Mouse (Mus musculus) CH12.LX (cell line): ENCODE results near the gene Phf13. TPM values are rescaled to one million over a fixed set of nuclear protein-coding genes. Genes with fewer than 3 reads are reported as not detected.

Experiments
- DNase-seq: peaks from one replicate; pipeline ENCODE4 v3.0.0-alpha.2; 2013; ENCODE audit errors: extremely low read depth
- H3K27ac ChIP-seq: 2 replicates; pipeline ENCODE4 v1.5.1; 2012; ENCODE audit warnings: low read depth, mild to moderate bottlenecking, control low read depth, moderate library complexity; ENCODE audit not compliant: insufficient read depth
- H3K27me3 ChIP-seq: replicated peaks from 2 replicates; pipeline ENCODE3; 2012; ENCODE audit warnings: inconsistent platforms
- H3K36me3 ChIP-seq, 2 experiments: replicated peaks in 1 of 2; 2 replicates each; pipeline versions ENCODE3 to v1.6.1; 2012; ENCODE audit warnings: inconsistent platforms in 1 of 2, low read length in 1 of 2, mild to moderate bottlenecking in 1 of 2, mixed read lengths in 1 of 2, moderate library complexity in 1 of 2; ENCODE audit not compliant: control insufficient read depth in 1 of 2, insufficient read depth in 1 of 2
- H3K4me1 ChIP-seq, 2 experiments: 2 replicates each; pipeline ENCODE4 v1.6.1; 2012; ENCODE audit warnings: inconsistent platforms in 1 of 2, moderate library complexity in 1 of 2; ENCODE audit not compliant: insufficient read depth in 2 of 2, control insufficient read depth in 1 of 2
- H3K4me2 ChIP-seq: 2 replicates; pipeline ENCODE4 v1.6.1; 2012; ENCODE audit warnings: low read depth, mild to moderate bottlenecking, control low read depth; ENCODE audit not compliant: poor library complexity, insufficient read depth, severe bottlenecking
- H3K4me3 ChIP-seq, 3 experiments: fragments of 150-350 bp in 1 of 3; sonication (generic) in 1 of 3; replicated peaks in 1 of 3; 2 replicates each; pipeline versions ENCODE3 to v1.5.1; 2011 to 2012; ENCODE audit warnings: low read depth in 2 of 3, low read length in 2 of 3, mild to moderate bottlenecking in 2 of 3, moderate library complexity in 2 of 3, control low read depth in 1 of 3, improper control_type of control experiment in 1 of 3, inconsistent platforms in 1 of 3, mixed read lengths in 1 of 3; ENCODE audit not compliant: poor library complexity in 1 of 3
- H3K79me2 ChIP-seq: replicated peaks from 2 replicates; pipeline ENCODE4 v1.6.1; 2012; ENCODE audit warnings: mild to moderate bottlenecking, moderate library complexity; ENCODE audit not compliant: control insufficient read depth, poor library complexity, insufficient read depth, severe bottlenecking; ENCODE audit errors: extremely low read depth
- H3K9ac ChIP-seq: 2 replicates; pipeline ENCODE4 v1.6.1; 2012; ENCODE audit warnings: low read depth, mild to moderate bottlenecking, control low read depth, moderate library complexity; ENCODE audit not compliant: insufficient read depth
- H3K9me3 ChIP-seq: replicated peaks from 2 replicates; pipeline ENCODE3; 2012; ENCODE audit warnings: low read length, inconsistent platforms, mixed read lengths
- BHLHE40 ChIP-seq: IDR thresholded peaks from 2 replicates; pipeline ENCODE4 v1.6.1; 2011; ENCODE audit warnings: mild to moderate bottlenecking, low read depth, low read length, improper control_type of control experiment
- CHD1 ChIP-seq: IDR thresholded peaks from 2 replicates; pipeline ENCODE4 v1.6.1; 2012; ENCODE audit warnings: low read depth, low read length, improper control_type of control experiment, inconsistent platforms
- CHD2 ChIP-seq: IDR thresholded peaks from 2 replicates; pipeline ENCODE4 v1.6.1; 2011; ENCODE audit warnings: low read length, improper control_type of control experiment
- CTCF ChIP-seq, 2 experiments: IDR thresholded peaks in 1 of 2; conservative IDR thresholded peaks in 1 of 2; 2 replicates each; pipeline ENCODE4 v1.5.1; 2011 to 2012; ENCODE audit warnings: low read depth in 2 of 2, low read length in 2 of 2, improper control_type of control experiment in 1 of 2, inconsistent platforms in 1 of 2, mild to moderate bottlenecking in 1 of 2, moderate library complexity in 1 of 2
- E2F4 ChIP-seq: IDR thresholded peaks from 2 replicates; pipeline ENCODE4 v1.6.1; 2011; ENCODE audit warnings: low read depth, low read length, improper control_type of control experiment; ENCODE audit not compliant: insufficient replicate concordance
- ELF1 ChIP-seq: IDR thresholded peaks from 2 replicates; pipeline ENCODE4 v1.6.1; 2014; ENCODE audit warnings: low read depth, mild to moderate bottlenecking, inconsistent platforms, low read length, improper control_type of control experiment
- EP300 ChIP-seq: IDR thresholded peaks from 2 replicates; pipeline ENCODE4 v1.6.1; 2011; ENCODE audit warnings: low read length, improper control_type of control experiment
- HCFC1 ChIP-seq: IDR thresholded peaks from 2 replicates; pipeline ENCODE4 v1.6.1; 2012; ENCODE audit warnings: low read depth, mild to moderate bottlenecking, inconsistent platforms, low read length, improper control_type of control experiment
- JUND ChIP-seq: conservative IDR thresholded peaks from 2 replicates; pipeline ENCODE4 v1.6.1; 2011; ENCODE audit warnings: low read depth, low read length, improper control_type of control experiment
- KAT2A ChIP-seq: IDR thresholded peaks from 2 replicates; pipeline ENCODE4 v1.6.1; 2012; ENCODE audit warnings: low read length, improper control_type of control experiment, inconsistent platforms; ENCODE audit not compliant: insufficient replicate concordance
- MAFK ChIP-seq: IDR thresholded peaks from 2 replicates; pipeline ENCODE4 v1.6.1; 2011; ENCODE audit warnings: low read length, improper control_type of control experiment; ENCODE audit not compliant: insufficient replicate concordance
- MAX ChIP-seq: IDR thresholded peaks from 2 replicates; pipeline ENCODE4 v1.6.1; 2011; ENCODE audit warnings: low read length, improper control_type of control experiment
- MXI1 ChIP-seq: IDR thresholded peaks from 2 replicates; pipeline ENCODE4 v1.6.1; 2011; ENCODE audit warnings: mild to moderate bottlenecking, low read depth, low read length, improper control_type of control experiment
- MYC ChIP-seq: IDR thresholded peaks from 2 replicates; pipeline ENCODE4 v1.6.1; 2011; ENCODE audit warnings: low read depth, mild to moderate bottlenecking, improper control_type of control experiment, low read length
- PAX5 ChIP-seq: IDR thresholded peaks from 2 replicates; pipeline ENCODE4 v1.6.1; 2012; ENCODE audit warnings: low read length, inconsistent platforms, mixed read lengths
- POLR2AphosphoS2 ChIP-seq: IDR thresholded peaks from 2 replicates; pipeline ENCODE4 v1.6.1; 2011; ENCODE audit warnings: low read depth, low read length, improper control_type of control experiment
- RAD21 ChIP-seq: IDR thresholded peaks from 2 replicates; pipeline ENCODE4 v1.6.1; 2011; ENCODE audit warnings: low read depth, mild to moderate bottlenecking, low read length, improper control_type of control experiment, moderate library complexity
- RCOR1 ChIP-seq: conservative IDR thresholded peaks from 2 replicates; pipeline ENCODE4 v1.6.1; 2012; ENCODE audit warnings: low read depth, mild to moderate bottlenecking, inconsistent platforms, low read length, improper control_type of control experiment
- SIN3A ChIP-seq: IDR thresholded peaks from 2 replicates; pipeline ENCODE4 v1.6.1; 2012; ENCODE audit warnings: low read length, improper control_type of control experiment, inconsistent platforms
- SMC3 ChIP-seq: IDR thresholded peaks from 2 replicates; pipeline ENCODE4 v1.6.1; 2011; ENCODE audit warnings: low read depth, low read length, improper control_type of control experiment
- TBP ChIP-seq: conservative IDR thresholded peaks from 2 replicates; pipeline ENCODE4 v1.6.1; 2011; ENCODE audit warnings: low read depth, low read length, improper control_type of control experiment
- TCF12 ChIP-seq: IDR thresholded peaks from 2 replicates; pipeline ENCODE4 v1.6.1; 2014; ENCODE audit warnings: low read depth, mild to moderate bottlenecking, inconsistent platforms, low read length, improper control_type of control experiment
- UBTF ChIP-seq: IDR thresholded peaks from 2 replicates; pipeline ENCODE4 v1.6.1; 2012; ENCODE audit warnings: low read depth, mild to moderate bottlenecking, inconsistent platforms, low read length, improper control_type of control experiment, moderate library complexity
- USF1 ChIP-seq: IDR thresholded peaks from 2 replicates; pipeline ENCODE4 v1.6.1; 2014; ENCODE audit warnings: low read depth, mild to moderate bottlenecking, inconsistent platforms, low read length, improper control_type of control experiment
- USF2 ChIP-seq: conservative IDR thresholded peaks from 2 replicates; pipeline ENCODE4 v1.6.1; 2011; ENCODE audit warnings: low read depth, low read length, improper control_type of control experiment
- ZMIZ1 ChIP-seq: IDR thresholded peaks from 2 replicates; pipeline ENCODE4 v1.6.1; 2012; ENCODE audit warnings: low read depth, mild to moderate bottlenecking, inconsistent platforms, low read length, improper control_type of control experiment
- ZNF384 ChIP-seq: IDR thresholded peaks from 2 replicates; pipeline ENCODE4 v1.6.1; 2012; ENCODE audit warnings: low read depth, low read length, improper control_type of control experiment, inconsistent platforms
- dilution Hi-C: fragments of 300-500 bp; cut with MboI; formaldehyde crosslinking; loops from 2 replicates; pipeline ENCODE4 v1.14.3; 2020; ENCODE audit warnings: low sequenced_read_pairs; ENCODE audit not compliant: extremely low pct_unique_long_range_greater_than_20kb, extremely low pct_ligation_motif_present
- in situ Hi-C: fragments of 300-500 bp; cut with MboI; formaldehyde crosslinking; loops from 3 replicates; pipeline ENCODE4 v1.14.3; 2019; ENCODE audit warnings: low sequenced_read_pairs, low pct_ligation_motif_present, low pct_unique_long_range_greater_than_20kb, mixed read lengths
- polyA plus RNA-seq: library from polyadenylated mRNA; unstranded; fragments of >175 nt; gene quantifications from 2 replicates; pipeline ENCODE4 v1.2.1, GENCODE M21; 2012; ENCODE audit warnings: low read depth; ENCODE audit not compliant: insufficient read length
- total RNA-seq, 2 experiments: library from RNA; depleted of rRNA; stranded (reverse); fragments of 300-350 nt in 1 of 2; fragments of >200 nt in 1 of 2; gene quantifications; 2 replicates each; pipeline ENCODE4 v1.2.3; 2012 to 2014

Phf13 gene
- total and polyA plus RNA-seq, 3 experiments: 1.9 to 5.0 (median 4.9) TPM

- dilution Hi-C loops (no loop called here), in situ Hi-C loops (loop anchor here (5.0 kb wide), 1 partner anchor 37 kb away; no protein-coding TSS in a partner anchor)
- no peaks in the 10 kb centered on the region for H3K9me3 ChIP-seq
- H3K4me3 ChIP-seq: peak overlapping the region; percentile 82 to 99 (median 99)
- no peak for TF ChIP-seq MAX
- TF ChIP-seq SMC3: no peak
- peak; percentile 19; the same call in 1 of the 2 replicates for TF ChIP-seq SIN3A
- no peak for TF ChIP-seq ZMIZ1
- TF ChIP-seq UBTF: peak; percentile 7; the same call in 1 of the 2 replicates
- no peak for TF ChIP-seq TBP
- no peak for TF ChIP-seq POLR2AphosphoS2
- no peak for TF ChIP-seq USF2
- TF ChIP-seq ZNF384: no peak
- no peak for TF ChIP-seq CHD1
- TF ChIP-seq MYC: 0 out of 2 replicates have a peak, but pooled peaks have one; percentile 14
- peak overlapping the region; percentile 82 for H3K9ac ChIP-seq
- peak; percentile 14 for DNase-seq
- H3K27me3 ChIP-seq: no peaks in the 10 kb centered on the region
- peak overlapping the region; percentile 85 for H3K4me2 ChIP-seq
- peaks cover 26 to 41% of the 10 kb centered on the region in 2 experiments for H3K36me3 ChIP-seq
- H3K4me1 ChIP-seq: peaks cover 22 to 49% of the 10 kb centered on the region in 2 experiments
- H3K27ac ChIP-seq: peak overlapping the region; percentile 70
- H3K79me2 ChIP-seq: peaks cover 43% of the 10 kb centered on the region
Observed at GRCm38 (mm10) chr4:152039831-152040310, 43.8 kb upstream of the Phf13 start.

DNA sequence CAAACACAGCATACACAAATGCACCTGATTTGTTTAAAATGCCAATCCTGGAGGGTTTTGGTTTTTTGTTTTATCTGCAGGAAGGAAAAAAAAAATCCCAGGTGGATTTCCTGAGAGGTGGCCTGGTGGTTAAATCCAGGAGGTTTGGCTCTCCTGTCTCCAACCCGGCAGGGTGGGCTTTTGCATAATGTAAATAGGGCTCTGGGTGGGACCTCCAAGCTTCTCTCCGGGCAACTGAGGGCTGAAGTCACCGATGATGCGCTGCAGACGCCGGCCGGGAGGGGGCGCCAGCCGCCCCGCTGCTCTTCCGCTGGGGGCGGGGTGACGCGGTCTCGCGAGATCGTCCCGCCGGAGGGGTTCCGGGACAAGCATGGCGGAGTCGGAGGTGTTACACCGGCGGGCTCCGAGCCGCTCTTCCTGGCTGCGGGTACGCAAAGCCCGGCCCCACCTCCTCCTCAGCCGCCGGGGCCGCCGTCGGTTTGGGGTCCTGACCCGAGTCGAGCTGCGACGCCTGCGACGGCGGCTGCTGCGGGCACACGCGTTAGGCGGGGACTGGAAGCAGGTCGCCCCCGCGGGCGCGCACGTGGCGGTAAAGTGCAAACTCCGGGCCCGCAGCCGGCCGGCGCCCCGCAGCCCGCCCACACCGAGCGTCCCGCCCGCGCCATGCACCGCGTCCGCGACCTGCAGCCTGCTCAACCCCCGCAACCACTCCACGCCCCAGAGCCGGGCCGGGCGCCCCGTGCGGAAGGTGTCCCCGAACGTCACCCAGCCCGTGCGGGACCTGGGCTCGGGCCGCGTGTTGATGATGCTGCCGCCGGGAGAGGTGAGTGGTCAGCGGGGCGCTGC is 43.1 kb upstream of the Phf13 start, which contains the start of gene Nol9:
TSS of gene Nol9 (plus strand) at position 337 of the 846 bp plus-strand sequence.
- peak within 1 kb of the TSS; percentile 82 for H3K9ac ChIP-seq
- peak within 1 kb of the TSS; percentile 85 for H3K4me2 ChIP-seq
- peaks cover 37% of the 10 kb centered on the region for H3K79me2 ChIP-seq
- H3K27ac ChIP-seq: peak within 1 kb of the TSS; percentile 70
- H3K4me1 ChIP-seq: peaks cover 22 to 49% of the 10 kb centered on the region in 2 experiments
- H3K9me3 ChIP-seq: no peaks in the 10 kb centered on the region
- H3K27me3 ChIP-seq: no peaks in the 10 kb centered on the region
- DNase-seq: peak; percentile 87
- H3K36me3 ChIP-seq: peaks cover 20 to 35% of the 10 kb centered on the region in 2 experiments
- peak within 1 kb of the TSS; percentile 82 to 99 (median 99) for H3K4me3 ChIP-seq
- in situ Hi-C loops: no loop called here
- dilution Hi-C loops: no loop called here
- TF ChIP-seq RCOR1 (peak; percentile 66; the same call in 1 of the 2 replicates), CHD2 (peak; percentile 100), JUND (0 out of 2 replicates have a peak, but pooled peaks have one; percentile 7), MXI1 (peak; percentile 88), ZMIZ1 (peak; percentile 72), RAD21 (peak; percentile 15), USF1 (no peak; the same call in 1 of the 2 replicates), SIN3A (peak; percentile 91), TBP (peak; percentile 60; the same call in 1 of the 2 replicates), TCF12 (peak; percentile 96), EP300 (peak; percentile 58; the same call in 1 of the 2 replicates), PAX5 (no peak), CHD1 (no peak), USF2 (no peak), BHLHE40 (peak; percentile 0; the same call in 1 of the 2 replicates), CTCF (conservative IDR thresholded peaks at IDR 0.05 in 1 of 2, IDR thresholded peaks at IDR 0.05 in 1 of 2; ENCODE audit: low read depth in 2 of 2, low read length in 2 of 2) (peak; percentile 43 to 92; a peak in 3 of 4 replicates), HCFC1 (peak; percentile 90), E2F4 (no peak), MYC (peak; percentile 87), UBTF (0 out of 2 replicates have a peak, but pooled peaks have one; percentile 16), MAX (peak; percentile 77), KAT2A (peak; percentile 76; the same call in 1 of the 2 replicates), MAFK (no peak), SMC3 (peak; percentile 42), ELF1 (peak; percentile 94)
